Mouse (Mus musculus) stomach, postnatal 0 days (tissue): Measurements from ENCODE around the gene G3bp2.

Source experiments
- CTCF ChIP-seq: IDR thresholded peaks from 2 replicates; pipeline ENCODE4 v1.5.1; 2016; ENCODE audit warnings: antibody characterized with exemption, low read depth, mild to moderate bottlenecking, moderate library complexity
- EP300 ChIP-seq: optimal IDR thresholded peaks from 2 replicates; pipeline ENCODE3; 2016; ENCODE audit warnings: antibody characterized with exemption

DNA sequence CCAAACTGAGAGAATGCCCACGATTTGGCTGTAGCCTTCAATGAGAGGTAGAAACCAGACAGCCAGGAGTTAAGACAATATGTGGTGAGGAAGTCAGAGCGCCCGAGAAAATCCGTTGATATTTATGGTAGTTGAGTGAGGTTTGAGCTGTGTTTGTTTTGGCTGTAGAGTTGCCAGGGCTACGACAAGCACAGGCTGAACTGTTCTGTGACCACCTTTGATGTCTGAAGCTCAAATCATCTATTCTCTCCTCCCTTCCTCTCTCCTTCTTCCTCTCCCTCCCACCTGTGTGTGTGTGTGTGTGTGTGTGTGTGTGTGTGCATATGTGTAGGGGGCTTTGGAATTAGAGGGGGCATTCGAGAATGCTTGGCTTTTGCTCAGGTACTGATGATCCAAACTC, 19.5 kb upstream of the G3bp2 start:
- TF ChIP-seq CTCF (no peak), EP300 (no peak)
